Comparison of ENCODE assay signal across 8 mouse cellular contexts in genomic region chr12:17729211-17729900, GRCm38 (mm10). TPM values are rescaled to one million over a fixed set of nuclear protein-coding genes. Genes with fewer than 3 reads are reported as not detected.
A peak's percentile ranks its signal among the peaks of the same experiment; 100 is the strongest.
DNase-seq lines count a peak whose midpoint lies in the region; ATAC-seq and TF ChIP-seq lines count a peak whose summit lies in the region.

No protein-coding gene starts in this region.

- H3K4me3 ChIP-seq in hindbrain, postnatal 0 days (ENCODE audit: low read length): no peak overlapping the region
- H3K4me3 ChIP-seq in hindbrain, embryonic 10.5 days: no peak overlapping the region
- H3K4me3 ChIP-seq in lung, embryonic 14.5 days (ENCODE audit: low read depth, low read length): no peak overlapping the region
- H3K4me3 ChIP-seq in intestine, postnatal 0 days (ENCODE audit: low read depth, low read length): no peak overlapping the region
- no peak overlapping the region for H3K4me3 ChIP-seq in intestine, embryonic 15.5 days (replicated peaks)

- no peaks in the 10 kb centered on the region for H3K27me3 ChIP-seq in hindbrain, postnatal 0 days (ENCODE audit: insufficient read depth, low read length)
- H3K27me3 ChIP-seq in hindbrain, embryonic 10.5 days (ENCODE audit: insufficient read depth, poor library complexity, severe bottlenecking): no peaks in the 10 kb centered on the region
- H3K27me3 ChIP-seq in lung, embryonic 14.5 days (ENCODE audit: insufficient read depth, low read length): no peaks in the 10 kb centered on the region
- H3K27me3 ChIP-seq in intestine, postnatal 0 days (replicated peaks; ENCODE audit: control insufficient read depth, insufficient read depth, low read length): no peaks in the 10 kb centered on the region
- H3K27me3 ChIP-seq in intestine, embryonic 15.5 days (replicated peaks): no peaks in the 10 kb centered on the region

- DNase-seq in hindbrain, postnatal 0 days (ENCODE audit: low spot score): peak; percentile 57
- no peak for DNase-seq in hindbrain, embryonic 10.5 days (ENCODE audit: low spot score)
- peak; percentile 27 for DNase-seq in NIH3T3 (ENCODE audit: low read depth)
- DNase-seq in heart, adult 9 months (ENCODE audit: low spot score in 2 of 2): peak; percentile 81 to 89
- peak; percentile 84 for DNase-seq in lung, embryonic 14.5 days
- DNase-seq in adrenal gland, postnatal 25 days: no peak

- no peak for TF ChIP-seq CTCF in hindbrain, postnatal 0 days (IDR thresholded peaks at IDR 0.05; ENCODE audit: low read depth)
- no peak for TF ChIP-seq CTCF in lung, embryonic 14.5 days (IDR thresholded peaks at IDR 0.05; ENCODE audit: low read depth)
- no peak for TF ChIP-seq CTCF in intestine, postnatal 0 days (IDR thresholded peaks at IDR 0.05; ENCODE audit: low read depth)

- H3K9me3 ChIP-seq in hindbrain, postnatal 0 days (ENCODE audit: low read length): no peaks in the 10 kb centered on the region
- H3K9me3 ChIP-seq in hindbrain, embryonic 10.5 days: no peaks in the 10 kb centered on the region
- no peaks in the 10 kb centered on the region for H3K9me3 ChIP-seq in lung, embryonic 14.5 days (ENCODE audit: low read depth, low read length)
- no peaks in the 10 kb centered on the region for H3K9me3 ChIP-seq in intestine, postnatal 0 days (ENCODE audit: control insufficient read depth)
- H3K9me3 ChIP-seq in intestine, embryonic 15.5 days: no peaks in the 10 kb centered on the region

- H3K27ac ChIP-seq in hindbrain, postnatal 0 days: no peak overlapping the region
- H3K27ac ChIP-seq in hindbrain, embryonic 10.5 days: no peak overlapping the region
- H3K27ac ChIP-seq in lung, embryonic 14.5 days (ENCODE audit: low read depth): peak overlapping the region; percentile 73
- H3K27ac ChIP-seq in intestine, postnatal 0 days (ENCODE audit: low read depth, low read length): no peak overlapping the region
- H3K27ac ChIP-seq in intestine, embryonic 15.5 days: no peak overlapping the region

- H3K36me3 ChIP-seq in hindbrain, postnatal 0 days (ENCODE audit: insufficient read depth, low read length): no peaks in the 10 kb centered on the region
- H3K36me3 ChIP-seq in hindbrain, embryonic 10.5 days: no peaks in the 10 kb centered on the region
- H3K36me3 ChIP-seq in lung, embryonic 14.5 days (ENCODE audit: insufficient read depth): no peaks in the 10 kb centered on the region
- no peaks in the 10 kb centered on the region for H3K36me3 ChIP-seq in intestine, postnatal 0 days (ENCODE audit: control insufficient read depth, insufficient read depth)
- no peaks in the 10 kb centered on the region for H3K36me3 ChIP-seq in intestine, embryonic 15.5 days

- ATAC-seq in hindbrain, postnatal 0 days: peak; percentile 30; the same call in 1 of the 2 replicates
- no peak for ATAC-seq in lung, embryonic 14.5 days (ENCODE audit: insufficient read depth)
- no peak for ATAC-seq in intestine, postnatal 0 days
- no peak for ATAC-seq in intestine, embryonic 15.5 days

- H3K4me2 ChIP-seq in hindbrain, postnatal 0 days (ENCODE audit: low read depth, low read length): no peak overlapping the region
- H3K4me2 ChIP-seq in lung, embryonic 14.5 days: no peak overlapping the region
- no peak overlapping the region for H3K4me2 ChIP-seq in intestine, postnatal 0 days (replicated peaks; ENCODE audit: low read depth)
- H3K4me2 ChIP-seq in intestine, embryonic 15.5 days (replicated peaks): no peak overlapping the region

- 60% methylated on average over 13 of the region's 13 CpGs for WGBS in hindbrain, postnatal 0 days
- WGBS in hindbrain, embryonic 10.5 days: 95% methylated on average over 13 of the region's 13 CpGs
- WGBS in lung, embryonic 14.5 days: 70% methylated on average over 13 of the region's 13 CpGs
- 83% methylated on average over 13 of the region's 13 CpGs for WGBS in intestine, postnatal 0 days
- 86% methylated on average over 13 of the region's 13 CpGs for WGBS in intestine, embryonic 15.5 days

- peaks cover 18% of the 10 kb centered on the region for H3K4me1 ChIP-seq in hindbrain, postnatal 0 days (ENCODE audit: insufficient read depth, low read length)
- peaks cover 63% of the 10 kb centered on the region for H3K4me1 ChIP-seq in hindbrain, embryonic 10.5 days (replicated peaks)
- H3K4me1 ChIP-seq in lung, embryonic 14.5 days (ENCODE audit: insufficient read depth): peaks cover 47% of the 10 kb centered on the region
- H3K4me1 ChIP-seq in intestine, postnatal 0 days (replicated peaks; ENCODE audit: control insufficient read depth, insufficient read depth, low read length): peaks cover 14% of the 10 kb centered on the region
- peaks cover 48% of the 10 kb centered on the region for H3K4me1 ChIP-seq in intestine, embryonic 15.5 days (replicated peaks)

- 0 out of 2 replicates have a peak overlapping the region, but pooled peaks have one; percentile 13 for H3K9ac ChIP-seq in hindbrain, postnatal 0 days (replicated peaks; ENCODE audit: low read length)
- no peak overlapping the region for H3K9ac ChIP-seq in lung, embryonic 14.5 days
- no peak overlapping the region for H3K9ac ChIP-seq in intestine, postnatal 0 days (ENCODE audit: low read depth, low read length)
- no peak overlapping the region for H3K9ac ChIP-seq in intestine, embryonic 15.5 days

RNA-seq across cellular contexts. Expression of gene Hpcal1, which starts 38.7 kb away (rescaled TPM):
- 93.9 and 95.2 TPM in 2 replicates for total RNA-seq in hindbrain, postnatal 0 days (2014; rRNA removed)
- polyA plus RNA-seq in hindbrain, postnatal 0 days (2015; fragmentation: Nextera tagmentation; extraction: Ambion mirVana): 171 and 180 TPM in 2 replicates
- polyA plus RNA-seq in hindbrain, embryonic 10.5 days (2016; fragmentation: Nextera tagmentation; extraction: Ambion mirVana): 35.9 and 39.9 TPM in 2 replicates
- 52.1 and 52.4 TPM in 2 replicates for polyA plus RNA-seq in lung, embryonic 14.5 days (2014; fragmentation: Nextera tagmentation; extraction: Ambion mirVana)
- 32.3 and 35.4 TPM in 2 replicates for polyA plus RNA-seq in intestine, postnatal 0 days (2015; fragmentation: Nextera tagmentation; extraction: Ambion mirVana)
- 14.4 and 17.2 TPM in 2 replicates for total RNA-seq in adrenal gland, postnatal 25 days (2021)
- polyA plus RNA-seq in intestine, embryonic 15.5 days (2015; fragmentation: Nextera tagmentation; extraction: Ambion mirVana): 46.7 and 53.5 TPM in 2 replicates

Comparison
In these comparisons a context has a peak if more than half of its experiments do, and no peak if none do; other contexts are left out.
1. DNase-seq: peak in hindbrain, postnatal 0 days (single experiment), NIH3T3 (single experiment), heart, adult 9 months (2 of 2) and lung, embryonic 14.5 days (single experiment); none in hindbrain, embryonic 10.5 days (single experiment) and adrenal gland, postnatal 25 days (single experiment).